Mouse (Mus musculus): ENCODE data around the gene Lbhd2. TPM values are rescaled to one million over a fixed set of nuclear protein-coding genes. Genes with fewer than 3 reads are reported as not detected.

Lbhd2 gene
- total RNA-seq (2022), result not detected

DNA sequence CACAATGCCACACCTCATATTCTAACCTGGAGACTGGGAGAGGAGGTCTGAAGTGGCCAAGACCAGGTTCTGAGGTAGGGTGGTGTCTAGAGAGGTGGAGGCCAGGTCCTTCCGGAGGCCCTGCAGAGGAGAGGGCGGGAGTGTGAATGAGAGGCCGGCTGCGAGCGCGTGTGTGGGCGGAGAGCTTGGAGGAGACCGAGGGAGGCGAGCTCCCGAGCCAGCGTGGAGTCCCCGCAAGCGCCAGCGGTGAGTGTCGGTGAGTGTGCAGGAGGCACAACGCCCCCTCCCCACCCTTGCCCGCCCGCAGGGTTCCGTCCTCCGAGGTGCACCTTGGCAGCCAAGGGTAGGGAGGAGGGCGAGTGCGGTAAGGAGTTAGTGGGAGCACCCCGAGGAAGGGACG, at the start of gene Lbhd2:
Gene Lbhd2, plus strand, starts transcription at position 188 of the 400 bp plus-strand sequence.
- no peak for DNase-seq (ENCODE audit: low spot score)

DNA sequence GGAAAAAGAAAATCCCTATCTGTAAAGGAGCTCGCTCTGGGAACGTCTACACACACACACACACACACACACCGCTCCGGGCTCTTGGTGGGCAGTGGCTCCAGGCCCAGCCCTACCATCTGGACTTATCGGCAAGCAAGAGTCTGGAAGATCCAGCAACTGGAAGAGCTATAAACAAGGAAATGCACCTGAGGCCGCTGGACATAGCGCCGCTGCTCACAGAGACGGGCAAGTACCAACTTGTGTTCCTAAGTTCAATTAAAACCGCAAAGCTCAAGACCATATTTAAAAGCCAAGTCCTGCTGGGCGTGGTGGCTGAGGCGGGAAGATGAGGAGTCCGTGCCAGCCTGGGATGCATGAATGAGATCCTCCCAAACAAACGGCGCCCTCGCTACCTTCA, 45.9 kb upstream of the Lbhd2 start:
- DNase-seq (ENCODE audit: low spot score), result no peak

DNA sequence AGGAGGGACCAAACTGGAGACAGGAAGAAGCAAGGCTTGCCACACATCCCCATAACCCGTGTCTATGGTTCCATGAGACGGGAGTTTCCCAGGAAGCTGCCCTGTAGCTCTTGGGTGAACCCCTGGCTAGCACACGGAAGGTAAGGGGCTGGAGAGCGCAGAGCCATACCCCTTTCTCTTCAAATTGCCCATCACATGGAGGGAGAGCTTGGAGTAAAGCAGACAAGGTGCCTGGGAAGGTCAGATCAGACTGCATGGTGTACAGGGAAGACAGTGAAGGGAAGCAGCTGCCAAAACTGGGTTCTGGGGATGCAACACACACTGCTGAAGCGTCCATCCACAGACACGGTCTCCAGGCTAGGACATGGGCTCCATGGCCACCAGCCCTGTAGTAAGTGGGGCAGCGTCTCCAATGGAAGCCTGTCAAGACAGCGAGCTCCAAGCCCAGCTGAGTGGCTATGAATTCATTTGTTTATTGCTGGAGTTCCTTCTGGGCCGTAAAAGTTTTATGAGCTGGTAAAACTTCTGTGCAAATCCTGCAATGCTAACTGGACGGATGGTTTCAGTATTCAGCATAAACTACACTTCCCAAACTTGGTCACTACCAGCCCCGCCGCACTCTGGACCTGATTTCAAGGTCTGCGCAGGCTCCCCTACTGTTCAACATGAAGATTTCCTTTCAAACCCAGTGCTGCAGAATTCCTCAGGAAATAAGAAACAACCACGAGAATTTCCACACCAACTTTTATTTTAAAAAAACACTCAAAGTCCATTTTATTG, 45.1 kb upstream of the Lbhd2 start:
- DNase-seq (ENCODE audit: low spot score), result no peak

DNA sequence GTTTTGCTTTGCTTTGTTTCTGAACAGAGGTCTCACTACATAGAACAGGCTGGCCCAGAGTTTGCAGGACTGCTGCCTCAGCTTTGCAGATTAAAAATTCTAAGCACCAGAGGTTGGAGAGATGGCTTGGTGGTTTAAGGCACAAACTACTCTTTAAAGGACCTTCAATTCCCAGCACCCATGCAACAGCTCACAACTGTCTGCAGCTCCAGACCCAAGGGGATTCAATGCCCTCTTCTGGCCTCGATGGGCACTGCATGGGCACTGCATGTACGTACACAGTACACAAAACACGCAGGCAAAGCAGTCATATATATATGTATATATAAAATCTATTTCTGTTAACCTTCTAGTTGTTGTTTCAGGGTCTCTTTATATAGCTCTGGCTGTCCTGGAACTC, 42.4 kb upstream of the Lbhd2 start:
- no peak for DNase-seq (ENCODE audit: low spot score)

DNA sequence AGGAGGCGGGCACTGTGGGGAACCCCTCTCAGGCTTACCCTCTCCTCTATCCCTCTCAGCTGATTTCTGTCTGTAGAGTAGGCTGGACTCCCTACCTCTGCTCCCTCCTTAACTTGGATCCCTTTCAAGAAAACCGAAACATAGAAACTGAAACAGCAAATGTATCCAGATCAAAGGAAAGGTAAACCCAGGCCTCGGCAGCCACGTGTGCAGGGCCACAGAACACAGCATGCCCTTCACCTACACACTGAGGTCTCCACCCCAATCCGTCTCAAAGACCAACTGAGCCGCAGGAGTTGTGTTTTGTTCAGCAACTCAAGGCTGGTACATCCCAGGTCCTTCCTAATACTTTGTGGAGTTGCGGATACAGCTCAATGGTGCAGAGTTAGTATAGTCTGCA, 39.5 kb upstream of the Lbhd2 start:
- no peak for DNase-seq (ENCODE audit: low spot score)

DNA sequence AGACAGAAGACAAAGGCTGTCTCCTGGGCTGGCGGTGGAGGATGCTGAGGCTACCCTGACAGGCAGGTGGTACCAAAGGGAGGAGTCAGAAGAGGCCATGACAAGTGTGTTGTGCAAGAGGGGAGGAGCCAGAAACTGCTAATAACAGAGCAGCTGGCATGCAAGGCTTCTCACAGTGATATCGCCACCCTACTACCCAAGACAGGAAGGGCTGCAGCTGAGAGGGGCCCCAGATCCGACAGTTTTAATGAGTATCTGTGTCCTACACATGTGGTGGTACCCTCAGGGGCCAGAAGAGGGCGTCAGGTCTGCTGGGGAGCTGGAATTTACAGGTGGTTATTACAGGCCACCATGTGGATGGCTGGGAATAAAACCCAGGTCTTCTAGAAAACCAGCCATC, 36.4 kb upstream of the Lbhd2 start:
- no peak for DNase-seq (ENCODE audit: low spot score)

DNA sequence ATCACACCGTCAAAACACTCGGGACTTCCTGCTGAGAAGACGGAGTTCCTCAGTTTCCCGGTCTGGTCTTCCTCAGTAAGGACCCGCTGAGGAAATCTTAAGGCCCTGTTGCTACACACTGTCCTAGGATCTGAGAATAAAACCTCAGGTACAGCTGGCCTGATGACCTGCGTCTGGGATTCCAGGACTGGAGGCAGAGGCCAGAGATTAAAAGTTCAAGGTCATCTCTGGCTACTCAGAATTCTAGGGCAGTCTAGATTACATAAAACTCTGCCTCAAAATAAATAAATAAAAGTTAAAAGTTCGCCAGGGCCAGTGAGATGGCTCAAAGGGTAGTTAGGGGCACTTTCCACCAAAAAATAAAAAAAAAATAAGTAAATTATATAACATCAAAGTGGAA, 34.7 kb upstream of the Lbhd2 start:
- DNase-seq (ENCODE audit: low spot score), result no peak

DNA sequence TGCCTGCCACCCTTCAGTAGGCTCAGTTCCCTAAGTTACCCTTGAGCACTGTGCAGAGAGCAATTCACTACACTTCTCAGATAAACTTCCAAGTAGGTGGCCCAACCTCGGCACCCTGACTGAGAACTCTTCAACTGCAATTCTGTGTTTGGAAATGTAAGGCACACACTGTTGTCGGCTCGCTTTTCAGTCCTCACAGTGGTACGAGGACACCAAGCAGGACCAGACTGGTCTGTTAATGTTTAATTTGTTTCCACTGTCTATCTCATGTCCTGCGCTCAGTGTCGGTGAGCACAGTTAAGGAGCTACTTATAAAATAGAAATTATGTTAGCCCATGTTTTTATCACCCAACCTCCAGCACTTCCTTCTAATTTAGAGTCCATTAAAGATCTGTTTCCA, 33.2 kb upstream of the Lbhd2 start:
- DNase-seq (ENCODE audit: low spot score), result no peak

DNA sequence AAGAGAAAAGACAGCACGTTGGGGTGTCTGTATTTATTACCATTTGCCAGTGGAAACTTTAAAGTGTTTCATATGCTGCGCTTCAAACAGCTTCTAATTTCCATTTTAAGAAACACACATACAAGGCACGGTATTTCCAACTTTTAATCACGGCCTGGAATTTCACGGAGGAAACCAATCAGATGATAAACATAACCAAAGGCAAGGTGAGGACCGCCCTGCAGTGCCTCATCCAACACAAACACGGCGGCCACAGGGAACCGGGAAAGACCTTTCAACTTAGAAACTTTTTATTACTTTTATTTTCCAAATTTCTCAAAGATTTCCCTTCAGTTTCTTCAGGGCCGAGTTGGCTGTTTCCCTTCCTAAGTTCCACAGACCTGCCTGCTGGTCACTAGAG, 31.9 kb upstream of the Lbhd2 start:
- no peak for DNase-seq (ENCODE audit: low spot score)

DNA sequence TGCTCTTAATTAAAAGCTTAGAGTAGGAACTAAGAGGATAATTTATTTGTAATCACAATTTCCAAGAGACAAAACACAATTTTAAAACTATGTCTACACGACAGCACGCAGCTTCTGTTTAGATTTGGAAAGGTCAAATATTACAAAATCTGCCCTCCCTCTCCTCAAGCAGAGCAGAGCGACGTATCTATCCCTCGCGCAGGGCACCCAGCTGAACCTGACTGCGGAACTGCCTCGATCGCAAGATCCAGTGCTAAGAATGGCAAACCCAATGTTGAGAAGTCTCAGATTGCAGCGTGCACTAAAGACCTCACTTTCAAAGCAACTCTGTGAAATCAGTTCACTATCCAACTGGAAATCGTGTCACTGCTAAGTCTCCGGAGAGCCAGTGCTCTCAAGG, 31.1 kb upstream of the Lbhd2 start:
- DNase-seq (ENCODE audit: low spot score), result no peak

DNA sequence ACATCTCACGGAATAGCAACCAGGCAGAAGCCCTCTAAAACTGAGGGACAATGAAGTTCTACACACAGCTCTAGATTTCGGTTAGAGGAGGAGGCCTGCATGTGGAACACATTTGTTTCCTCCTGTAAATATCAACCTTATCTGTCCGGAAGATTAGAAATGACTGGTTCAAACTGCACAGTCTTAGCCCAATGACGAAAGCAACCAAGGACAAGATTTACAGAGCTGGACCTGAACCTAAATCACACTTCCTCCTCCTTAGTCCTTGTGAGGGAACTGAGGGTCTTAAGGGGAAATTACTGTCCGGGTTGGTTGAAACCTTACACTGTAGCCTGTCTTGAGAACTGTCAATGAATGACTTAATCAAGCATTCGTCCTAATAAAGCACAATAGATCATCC, 30.6 kb upstream of the Lbhd2 start:
- DNase-seq (ENCODE audit: low spot score), result no peak

DNA sequence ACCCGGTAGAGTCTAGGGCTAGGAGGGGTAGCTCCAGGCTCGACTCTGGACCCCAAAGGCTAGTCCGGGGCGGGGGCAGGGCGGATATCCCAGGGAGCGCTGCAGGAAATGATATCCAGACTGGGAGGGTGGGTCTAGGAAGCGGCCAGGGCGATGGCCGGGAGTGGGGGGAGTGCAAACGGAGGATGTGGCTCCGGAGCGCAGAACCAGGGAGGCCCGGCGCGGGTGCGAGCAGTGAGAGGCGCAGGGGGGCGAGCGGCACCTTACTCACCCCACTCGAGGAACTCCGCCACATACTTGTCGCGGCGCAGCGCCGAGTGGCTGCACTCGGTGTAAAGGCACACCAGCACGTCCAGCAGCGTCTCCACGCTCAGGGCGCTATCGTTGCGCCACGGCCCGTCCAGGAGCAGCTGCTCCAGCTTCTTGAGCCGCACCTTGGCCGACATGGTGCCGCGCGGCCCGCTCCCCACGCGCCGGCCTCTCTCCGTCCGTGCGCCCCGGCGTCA, 29.7 kb upstream of the Lbhd2 start:
- peak; percentile 73 for DNase-seq (ENCODE audit: low spot score)

DNA sequence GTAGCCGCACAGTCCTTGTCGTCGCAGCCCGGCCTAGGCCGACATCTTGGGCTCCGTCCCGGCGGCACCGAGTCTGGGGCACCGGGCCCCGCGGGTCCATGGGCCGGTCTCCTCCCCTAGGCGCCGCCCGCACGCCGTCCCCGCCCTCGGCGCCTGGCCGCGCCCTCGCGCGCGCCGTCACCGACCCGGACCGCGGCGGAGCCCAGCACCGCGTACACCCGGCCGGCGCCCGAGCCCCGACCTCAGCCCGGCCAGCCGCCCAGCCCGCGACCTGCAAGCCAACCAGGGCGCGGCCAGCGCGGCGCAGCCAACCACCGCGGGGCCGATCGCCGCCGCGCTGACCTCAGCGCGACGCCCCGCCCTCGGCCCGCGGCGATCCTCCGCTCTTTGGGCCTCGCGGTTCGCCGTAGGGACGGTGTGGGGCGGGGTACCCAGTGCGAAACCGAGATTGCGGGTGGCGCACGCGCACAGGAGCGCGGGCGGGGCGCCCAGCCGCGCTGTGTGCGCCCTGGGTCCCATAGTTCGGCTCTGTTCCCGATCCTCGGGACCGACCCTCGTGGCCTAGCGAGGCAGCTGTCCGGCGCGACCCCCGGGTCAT, 29.1 kb upstream of the Lbhd2 start, which contains the start of gene Cdc42bpb:
Gene Cdc42bpb, minus strand, starts transcription at position 343 of the 598 bp plus-strand sequence.
- peak; percentile 94 for DNase-seq (ENCODE audit: low spot score)

DNA sequence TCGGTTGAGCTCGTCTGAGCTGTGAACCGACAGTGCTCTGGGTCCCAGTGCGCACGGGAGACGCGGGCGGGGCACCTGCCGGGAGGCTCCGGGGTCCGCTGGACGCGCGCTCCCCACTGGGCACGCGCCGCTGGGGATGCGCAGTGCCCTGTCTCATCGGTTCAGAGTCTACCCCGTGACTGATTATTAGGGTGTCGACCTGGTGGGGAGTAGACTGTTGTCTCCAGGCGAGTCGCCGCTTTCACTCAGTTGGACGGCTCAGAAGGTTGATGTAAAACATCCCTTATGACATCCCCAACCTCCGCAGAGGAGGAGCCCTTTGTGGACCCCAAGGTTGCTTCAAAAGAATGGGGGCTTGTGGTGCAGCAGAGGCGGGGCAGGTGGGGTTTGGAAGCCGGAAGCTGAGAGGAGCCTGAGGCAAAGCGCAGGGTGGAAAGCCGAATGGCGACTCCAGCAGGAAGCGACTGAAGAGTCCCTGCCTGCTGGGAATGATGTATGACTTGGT, 28.6 kb upstream of the Lbhd2 start:
- DNase-seq (ENCODE audit: low spot score), result peak; percentile 53

DNA sequence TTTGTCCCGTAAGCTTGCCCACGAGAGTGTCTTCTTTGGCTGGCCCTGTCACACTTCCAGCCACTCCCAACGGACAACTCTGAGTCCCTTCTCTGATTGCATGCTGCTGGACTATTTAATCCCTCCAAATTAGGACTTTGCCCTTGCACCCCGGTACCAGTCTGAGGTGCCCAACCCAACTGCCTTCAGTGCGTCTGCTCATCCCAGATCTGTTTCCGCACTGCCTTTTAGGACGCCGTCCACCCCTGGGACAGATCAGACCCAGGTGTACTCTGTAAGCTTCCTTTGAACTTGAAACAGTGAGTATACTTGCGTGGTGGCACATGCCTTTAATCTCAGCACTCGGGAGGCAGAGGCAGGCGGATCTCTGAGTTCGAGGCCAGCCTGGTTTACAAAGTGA, 27.8 kb upstream of the Lbhd2 start:
- no peak for DNase-seq (ENCODE audit: low spot score)

DNA sequence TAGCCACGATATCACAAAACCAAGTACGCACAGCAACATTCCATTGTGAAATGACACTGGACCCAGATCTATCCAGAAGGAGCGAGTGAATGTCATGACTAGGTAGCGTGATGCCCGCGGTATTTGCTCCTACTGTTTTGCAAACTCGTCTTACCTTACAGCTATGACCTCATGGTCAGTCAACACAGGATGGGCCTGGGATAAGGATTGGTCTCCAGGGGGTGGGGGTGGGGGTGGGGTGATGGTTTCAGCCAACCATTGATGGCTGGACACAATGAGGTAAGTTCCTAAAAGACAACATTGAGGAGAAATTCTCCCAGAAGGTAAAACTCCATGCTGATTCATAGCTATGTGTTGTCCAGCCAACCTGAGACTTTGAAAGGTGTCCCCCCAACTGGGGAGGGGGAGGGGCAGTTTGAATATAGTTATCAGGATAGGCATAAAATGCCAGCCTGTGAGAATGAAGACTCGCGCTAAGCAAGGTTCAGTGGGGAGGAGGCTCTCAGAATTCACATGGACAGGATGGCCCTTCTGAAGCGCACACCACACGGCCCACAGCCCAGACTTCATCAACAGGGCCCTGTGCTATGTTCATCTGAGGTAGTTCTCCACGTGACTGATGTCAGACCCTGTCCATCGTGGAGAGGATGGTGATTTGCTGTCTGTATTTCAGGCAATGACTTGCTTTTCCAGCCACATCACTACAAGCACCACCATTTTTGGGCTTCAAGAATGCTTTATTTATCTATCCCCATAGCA, 20.5 kb upstream of the Lbhd2 start:
- DNase-seq (ENCODE audit: low spot score), result no peak

DNA sequence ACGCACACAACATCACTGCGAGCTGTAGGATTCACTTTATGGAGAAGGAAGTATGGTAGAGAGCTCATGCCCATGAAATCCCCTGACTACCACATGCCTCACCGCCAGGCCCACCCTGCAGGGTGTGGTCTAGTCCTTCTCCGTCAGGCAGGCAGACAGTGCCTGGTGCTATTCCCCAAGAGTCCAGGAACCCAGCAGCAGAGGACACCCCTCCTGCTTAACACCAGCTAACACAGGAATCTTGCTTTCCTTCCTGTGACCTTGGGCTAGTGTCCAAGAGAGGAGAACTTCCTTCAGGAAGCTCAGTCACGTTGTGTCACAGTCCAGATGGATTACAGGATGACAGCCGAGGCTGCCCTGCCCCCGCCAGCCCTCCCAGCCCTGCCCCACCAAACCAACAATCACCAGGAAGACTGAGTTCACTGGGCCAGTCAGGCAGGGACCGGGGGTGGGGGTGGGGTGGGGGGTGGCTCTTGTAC, 19.9 kb upstream of the Lbhd2 start:
- peak; percentile 88 for DNase-seq (ENCODE audit: low spot score)

DNA sequence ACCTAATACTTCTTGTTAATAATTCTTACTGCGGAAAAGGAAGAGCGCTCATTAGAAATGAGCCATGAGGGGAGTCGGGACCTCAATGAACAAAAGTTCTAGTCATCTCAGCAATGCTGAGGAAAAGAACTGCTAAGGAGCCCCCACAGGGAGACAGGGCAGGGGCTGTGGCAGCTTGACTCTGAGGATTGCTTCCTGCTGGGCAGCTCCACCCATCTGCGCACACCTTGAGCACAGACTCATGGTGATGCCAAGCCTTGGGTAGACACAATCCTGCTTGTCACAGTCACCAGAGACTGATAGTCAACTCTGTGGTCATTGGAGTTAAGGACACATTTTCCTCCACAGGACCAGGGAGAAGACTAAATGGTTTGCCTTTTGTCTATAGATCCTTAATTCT, 19.5 kb upstream of the Lbhd2 start:
- DNase-seq (ENCODE audit: low spot score), result no peak

DNA sequence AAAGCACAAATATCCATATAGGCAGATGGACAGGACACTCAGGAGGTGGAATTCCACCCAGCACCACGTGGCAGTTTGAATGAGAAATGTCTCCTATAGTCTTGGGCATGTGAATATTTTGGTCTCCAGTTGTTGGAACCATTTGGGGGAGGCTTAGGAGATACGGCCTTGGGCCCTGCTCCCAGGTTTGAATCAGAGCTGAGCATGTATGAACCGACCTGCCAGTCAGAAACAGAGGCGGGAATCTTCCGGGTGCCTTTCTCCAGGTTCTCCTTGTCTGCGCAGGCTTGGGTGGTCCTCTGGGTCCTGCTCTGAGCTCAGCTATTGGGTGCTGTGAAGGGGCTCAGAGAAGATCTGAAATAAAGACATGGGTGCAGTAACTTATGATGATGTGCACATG, 12.6 kb upstream of the Lbhd2 start:
- DNase-seq (ENCODE audit: low spot score), result no peak

DNA sequence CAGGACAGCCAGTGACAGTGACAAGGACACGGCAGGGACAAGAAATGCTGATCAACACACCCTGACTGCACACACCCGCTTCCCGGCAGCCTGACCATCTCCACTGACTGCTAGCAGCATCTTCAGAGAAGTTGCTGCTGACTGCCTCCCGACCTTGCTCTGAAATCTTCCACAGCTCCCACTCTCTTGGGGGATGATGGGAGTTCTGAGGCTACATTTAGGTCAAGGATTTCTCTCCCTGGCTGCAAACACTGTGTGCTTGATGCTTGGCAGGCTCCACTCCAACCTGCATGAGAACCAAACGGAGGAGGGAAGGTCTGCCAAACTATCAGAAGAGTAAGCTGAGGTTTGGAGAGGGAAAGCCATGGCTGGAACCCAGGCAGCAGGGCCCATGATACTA, 9.6 kb upstream of the Lbhd2 start:
- DNase-seq (ENCODE audit: low spot score), result no peak

DNA sequence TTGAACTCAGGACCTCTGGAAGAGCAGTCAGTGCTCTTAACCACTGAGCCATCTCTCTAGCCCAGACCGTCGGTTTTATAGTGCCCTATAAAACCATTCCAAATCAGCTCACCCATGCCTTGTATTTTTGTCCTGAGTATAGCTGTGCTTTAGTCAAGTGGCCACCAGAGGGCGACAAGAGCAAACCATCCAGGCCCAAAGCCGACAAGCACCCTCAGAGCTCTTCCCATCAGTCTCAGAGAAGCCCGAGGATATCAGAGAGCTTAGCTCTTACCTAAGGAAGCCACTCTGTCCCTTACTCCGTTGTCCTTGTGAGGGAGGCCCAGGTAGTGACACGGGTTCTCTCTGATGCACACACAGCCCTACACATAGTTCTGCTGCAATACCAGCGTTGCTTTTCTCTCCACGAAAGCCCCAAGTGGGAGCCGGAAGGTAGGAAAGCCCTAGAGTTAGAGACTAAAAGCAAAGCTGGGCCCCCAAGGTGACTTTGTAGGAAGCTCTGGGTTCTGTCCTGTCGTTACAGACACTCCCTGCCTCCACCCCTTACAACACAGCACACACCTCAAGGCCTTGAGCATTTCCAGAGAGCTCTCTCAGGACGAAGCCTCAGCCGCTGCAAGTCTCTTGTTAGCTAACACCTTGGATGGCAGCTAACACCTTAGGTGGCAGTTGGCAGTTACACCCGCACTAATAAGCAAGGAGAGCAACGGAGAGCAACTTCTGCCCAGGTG, 5.0 kb upstream of the Lbhd2 start:
- DNase-seq (ENCODE audit: low spot score), result peak; percentile 67

DNA sequence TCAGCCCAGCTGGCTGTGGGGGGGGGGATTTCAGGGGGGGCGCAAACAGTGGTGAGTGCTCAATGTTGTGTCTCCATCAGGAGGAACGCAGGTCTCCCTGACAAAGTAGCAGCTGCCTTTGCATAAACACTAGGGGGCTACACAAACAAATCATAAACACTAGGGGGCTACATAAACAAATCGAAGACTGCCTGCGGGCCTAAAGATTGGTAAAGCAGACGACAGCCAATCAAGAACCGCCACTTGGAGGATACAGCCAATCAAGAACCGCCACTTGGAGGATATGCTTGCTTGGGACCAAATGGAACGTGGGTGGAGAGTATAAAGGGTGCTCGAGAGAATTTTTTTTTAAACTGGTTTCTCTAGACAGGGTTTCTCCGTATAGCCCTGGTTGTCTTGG, 1.7 kb upstream of the Lbhd2 start:
- no peak for DNase-seq (ENCODE audit: low spot score)
